Mouse (Mus musculus) testis, adult 10 weeks (tissue): Measurements from ENCODE around the gene Vmn2r98. TPM values are rescaled to one million over a fixed set of nuclear protein-coding genes. Genes with fewer than 3 reads are reported as not detected.

ENCODE experiments used
- polyA plus RNA-seq: library from polyadenylated mRNA; stranded (reverse); fragments of 350-450 nt; fragmentation: Illumina TruSeq; extraction: RNeasy Lipid Tissue Mini Kit (QIAGEN cat#74804); gene quantifications from one replicate; pipeline ENCODE4 v1.2.3, GENCODE M21; 2014; ENCODE audit warnings: low read depth, low replicate concordance

Gene Vmn2r98
- polyA plus RNA-seq: not detected

GRCm38 (mm10) chr17:19053160-19053559, at the start of gene Vmn2r98:
TSS of gene Vmn2r98 (plus strand) at chr17:19053460.

Other genes starting within 250 kb of the Vmn2r98 start
- not detected for gene Vmn2r97, start 139.2 kb upstream of the Vmn2r98 start, polyA plus RNA-seq